Mouse (Mus musculus): ENCODE results near the gene Gpx8. TPM values are rescaled to one million over a fixed set of nuclear protein-coding genes. Genes with fewer than 3 reads are reported as not detected.
A peak's percentile ranks its signal among the peaks of the same experiment; 100 is the strongest.
"Not testable (repeated sequence)": the region's sequence is repeated elsewhere in the genome, so short reads cannot be mapped to it uniquely, and the experiment has no call there.

Gene Gpx8
- polyA plus RNA-seq, 1 experiment from 2014 or later, result 68.5 TPM

GRCm38 (mm10) chr13:113021521-113021920, 24.7 kb downstream of the Gpx8 start:
- no peak for ATAC-seq
- Histone ChIP-seq H3K9me3 (no peaks in the 10 kb centered on the region), H3K9ac (replicated peaks) (no peak overlapping the region), H3K4me2 (replicated peaks) (no peak overlapping the region), H3K36me3 (no peaks in the 10 kb centered on the region), H3K27me3 (0 out of 2 replicates have a peak, but pooled peaks cover 4% of the 10 kb centered on the region), H3K4me3 (replicated peaks) (no peak overlapping the region), H3K27ac (no peak overlapping the region), H3K4me1 (replicated peaks) (no peaks in the 10 kb centered on the region)
- WGBS, result 80% methylated on average over 2 of the region's 2 CpGs

GRCm38 (mm10) chr13:113013174-113013953, 32.8 kb downstream of the Gpx8 start:
- not testable (repeated sequence) for H3K4me3 ChIP-seq (replicated peaks); H3K4me1 ChIP-seq (replicated peaks); H3K9ac ChIP-seq (replicated peaks); H3K27me3 ChIP-seq; H3K27ac ChIP-seq; H3K9me3 ChIP-seq; H3K36me3 ChIP-seq; H3K4me2 ChIP-seq (replicated peaks); ATAC-seq
- 65% methylated on average over 19 of the region's 20 CpGs for WGBS

- no peak overlapping the region for H3K4me3 ChIP-seq (replicated peaks)
- no peak overlapping the region for H3K27ac ChIP-seq
- 72% methylated on average over 6 of the region's 6 CpGs for WGBS
Measured at GRCm38 (mm10) chr13:113012683-113013082, 33.5 kb downstream of the Gpx8 start.

GRCm38 (mm10) chr13:113000576-113001318, 45.5 kb downstream of the Gpx8 start:
- H3K9ac ChIP-seq (replicated peaks), result no peak overlapping the region
- no peaks in the 10 kb centered on the region for H3K36me3 ChIP-seq

More at GRCm38 (mm10) chr13:113012683-113013082, 33.5 kb downstream of the Gpx8 start:
- no peak overlapping the region for H3K9ac ChIP-seq (replicated peaks)
- no peaks in the 10 kb centered on the region for H3K9me3 ChIP-seq
- H3K4me1 ChIP-seq (replicated peaks), result no peaks in the 10 kb centered on the region
- no peak for ATAC-seq
- H3K27me3 ChIP-seq, result no peaks in the 10 kb centered on the region
- no peaks in the 10 kb centered on the region for H3K36me3 ChIP-seq
- no peak overlapping the region for H3K4me2 ChIP-seq (replicated peaks)

GRCm38 (mm10) chr13:113000090-113000489, 46.1 kb downstream of the Gpx8 start:
- Histone ChIP-seq H3K36me3 (no peaks in the 10 kb centered on the region), H3K27ac (no peak overlapping the region), H3K4me1 (replicated peaks) (peaks cover 15% of the 10 kb centered on the region), H3K4me2 (replicated peaks) (no peak overlapping the region), H3K27me3 (peaks cover 59% of the 10 kb centered on the region), H3K9me3 (no peaks in the 10 kb centered on the region), H3K9ac (replicated peaks) (no peak overlapping the region), H3K4me3 (replicated peaks) (no peak overlapping the region)
- no peak for ATAC-seq
- WGBS, result 69% methylated on average over 3 of the region's 3 CpGs

More at GRCm38 (mm10) chr13:113000576-113001318, 45.5 kb downstream of the Gpx8 start:
- Histone ChIP-seq H3K9me3 (no peaks in the 10 kb centered on the region), H3K27ac (no peak overlapping the region), H3K4me2 (replicated peaks) (no peak overlapping the region), H3K4me3 (replicated peaks) (no peak overlapping the region), H3K4me1 (replicated peaks) (peaks cover 15% of the 10 kb centered on the region), H3K27me3 (peaks cover 52% of the 10 kb centered on the region)
- WGBS, result 75% methylated on average over 9 of the region's 9 CpGs
- ATAC-seq, result no peak

- Histone ChIP-seq H3K27ac (no peak overlapping the region), H3K4me3 (replicated peaks) (peak overlapping the region; percentile 49), H3K4me2 (replicated peaks) (peak overlapping the region; percentile 89), H3K4me1 (replicated peaks) (peaks cover 25% of the 10 kb centered on the region), H3K9me3 (no peaks in the 10 kb centered on the region), H3K36me3 (no peaks in the 10 kb centered on the region), H3K9ac (replicated peaks) (peak overlapping the region; percentile 69), H3K27me3 (peaks cover 74% of the 10 kb centered on the region)
- peak; percentile 59 for ATAC-seq
- WGBS, result under 1% methylated on average over 46 of the region's 46 CpGs
Measured at GRCm38 (mm10) chr13:112998427-112999201, 47.6 kb downstream of the Gpx8 start.

- H3K4me2 ChIP-seq (replicated peaks), result no peak overlapping the region
- WGBS, result 61% methylated on average over 6 of the region's 6 CpGs
- no peak overlapping the region for H3K27ac ChIP-seq
- H3K9ac ChIP-seq (replicated peaks), result no peak overlapping the region
- no peak overlapping the region for H3K4me3 ChIP-seq (replicated peaks)
- peaks cover 30% of the 10 kb centered on the region for H3K4me1 ChIP-seq (replicated peaks)
- ATAC-seq, result no peak
- H3K9me3 ChIP-seq, result no peaks in the 10 kb centered on the region
- peaks cover 85% of the 10 kb centered on the region for H3K27me3 ChIP-seq
- no peaks in the 10 kb centered on the region for H3K36me3 ChIP-seq
Measured at GRCm38 (mm10) chr13:112997369-112997768, 48.8 kb downstream of the Gpx8 start.

GRCm38 (mm10) chr13:112996407-112996806, 49.8 kb downstream of the Gpx8 start:
- H3K36me3 ChIP-seq, result no peaks in the 10 kb centered on the region
- H3K4me2 ChIP-seq (replicated peaks), result no peak overlapping the region
- H3K27me3 ChIP-seq, result peaks cover 91% of the 10 kb centered on the region
- no peak overlapping the region for H3K27ac ChIP-seq
- ATAC-seq, result no peak
- 55% methylated on average over 4 of the region's 4 CpGs for WGBS
- no peaks in the 10 kb centered on the region for H3K9me3 ChIP-seq
- no peak overlapping the region for H3K9ac ChIP-seq (replicated peaks)
- H3K4me1 ChIP-seq (replicated peaks), result peaks cover 30% of the 10 kb centered on the region
- no peak overlapping the region for H3K4me3 ChIP-seq (replicated peaks)

- Histone ChIP-seq H3K9me3 (no peaks in the 10 kb centered on the region), H3K36me3 (no peaks in the 10 kb centered on the region), H3K27ac (no peak overlapping the region), H3K4me1 (replicated peaks) (peaks cover 35% of the 10 kb centered on the region), H3K4me2 (replicated peaks) (peak overlapping the region; percentile 91), H3K4me3 (replicated peaks) (peak overlapping the region; percentile 50), H3K9ac (replicated peaks) (peak overlapping the region; percentile 60; the same call in 1 of the 2 replicates), H3K27me3 (peaks cover 95% of the 10 kb centered on the region)
- under 1% methylated on average over 25 of the region's 25 CpGs for WGBS
- ATAC-seq, result peak; percentile 61
Measured at GRCm38 (mm10) chr13:112994191-112994590, 52.0 kb downstream of the Gpx8 start.

GRCm38 (mm10) chr13:112993531-112994152, 52.6 kb downstream of the Gpx8 start, which contains the start of gene Mcidas:
TSS of gene Mcidas (plus strand) at chr13:112993845.
- H3K27ac ChIP-seq, result no peak within 1 kb of the TSS
- ATAC-seq, result peak; percentile 53
- H3K36me3 ChIP-seq, result no peaks in the 10 kb centered on the region
- peak within 1 kb of the TSS; percentile 50 for H3K4me3 ChIP-seq (replicated peaks)
- peaks cover 35% of the 10 kb centered on the region for H3K4me1 ChIP-seq (replicated peaks)
- H3K9ac ChIP-seq (replicated peaks), result peak within 1 kb of the TSS; percentile 60; the same call in 1 of the 2 replicates
- peak within 1 kb of the TSS; percentile 91 for H3K4me2 ChIP-seq (replicated peaks)
- under 1% methylated on average over 61 of the region's 63 CpGs for WGBS
- no peaks in the 10 kb centered on the region for H3K9me3 ChIP-seq
- H3K27me3 ChIP-seq, result peaks cover 95% of the 10 kb centered on the region
